Mouse (Mus musculus) layer of hippocampus, adult 2 months (tissue): ENCODE data around the gene Stat5a. TPM values are rescaled to one million over a fixed set of nuclear protein-coding genes. Genes with fewer than 3 reads are reported as not detected.

Source experiments
- DNase-seq, 2 experiments: peaks; one replicate each; pipeline ENCODE4 v3.0.0; 2022; ENCODE audit warnings: low spot score in 2 of 2
- H3K27ac ChIP-seq: fragments of 200-600 bp; 2 replicates; pipeline ENCODE4 v1.8.1; 2022
- H3K4me3 ChIP-seq: fragments of 200-600 bp; 2 replicates; pipeline ENCODE4 v1.8.1; 2022; ENCODE audit warnings: mild to moderate bottlenecking
- CTCF ChIP-seq: fragments of 200-600 bp; conservative IDR thresholded peaks from 2 replicates; pipeline ENCODE4 v1.8.1; 2022; ENCODE audit warnings: antibody characterized with exemption, mild to moderate bottlenecking, moderate library complexity
- long read RNA-seq, 2 experiments: library from polyadenylated mRNA; stranded (forward); transcript quantifications; one replicate each; pipeline ENCODE4 v2.0.0; 2021; ENCODE audit warnings: borderline mapping rate in 2 of 2
- total RNA-seq, 2 experiments: library from RNA; stranded (reverse); gene quantifications; 2 replicates each; pipeline ENCODE4 v1.2.3; 2021

The Stat5a gene
- 1 to 10 TPM; 1.7 to 2.0 TPM for total RNA-seq
- long read RNA-seq, experiment 1, partial matches to known transcripts: 0 of 1 reads
- long read RNA-seq, experiment 1, other reads (novel, unspliced or antisense): 1 of 1 reads
- long read RNA-seq, experiment 2, partial matches to known transcripts: 4 of 4 reads
- long read RNA-seq, experiment 2, other reads (novel, unspliced or antisense): 0 of 4 reads

DNA sequence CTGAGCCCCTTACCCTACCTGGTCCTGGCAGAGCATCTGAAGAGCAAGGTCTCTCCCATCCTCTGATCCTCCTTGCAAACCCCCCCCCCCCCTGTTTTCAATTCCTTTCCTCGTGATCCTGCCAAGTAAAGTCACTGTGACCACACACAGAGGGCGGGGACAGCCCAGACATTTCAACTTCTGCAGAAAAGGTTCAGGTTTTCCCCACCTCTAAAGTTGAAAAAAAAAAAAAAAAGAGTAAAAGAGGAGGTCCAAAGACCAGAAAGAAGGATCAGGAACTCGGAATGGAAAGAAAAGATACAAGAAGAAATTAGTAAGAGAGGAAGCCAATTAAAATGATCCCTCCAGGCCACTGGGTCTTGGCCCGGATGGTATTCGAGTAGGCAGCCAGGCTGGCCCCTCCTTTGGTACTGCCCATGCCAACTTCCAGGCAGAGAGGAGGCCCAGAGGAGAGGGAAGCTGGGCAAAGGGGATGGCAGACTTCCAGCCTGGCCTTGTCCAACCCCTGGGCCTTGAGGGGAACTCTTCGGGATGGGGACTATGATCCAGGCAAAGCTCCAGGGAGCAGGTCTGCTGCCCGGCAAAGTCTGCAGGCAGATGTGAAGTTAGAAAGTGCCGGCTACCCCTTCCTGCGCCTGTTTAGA, at the start of gene Stat5a:
TSS of gene Stat5a (plus strand) at position 417 of the 644 bp plus-strand sequence.
- Histone ChIP-seq H3K4me3 (peak within 1 kb of the TSS; percentile 52), H3K27ac (no peak within 1 kb of the TSS)
- no peak for TF ChIP-seq CTCF
- DNase-seq: peak; percentile 51 to 67

- no peak for DNase-seq
- H3K4me3 ChIP-seq: no peak overlapping the region
- H3K27ac ChIP-seq: no peak overlapping the region
- no peak for TF ChIP-seq CTCF
Measured at GRCm38 (mm10) chr11:100810516-100810915, 48.6 kb upstream of the Stat5a start.

DNA sequence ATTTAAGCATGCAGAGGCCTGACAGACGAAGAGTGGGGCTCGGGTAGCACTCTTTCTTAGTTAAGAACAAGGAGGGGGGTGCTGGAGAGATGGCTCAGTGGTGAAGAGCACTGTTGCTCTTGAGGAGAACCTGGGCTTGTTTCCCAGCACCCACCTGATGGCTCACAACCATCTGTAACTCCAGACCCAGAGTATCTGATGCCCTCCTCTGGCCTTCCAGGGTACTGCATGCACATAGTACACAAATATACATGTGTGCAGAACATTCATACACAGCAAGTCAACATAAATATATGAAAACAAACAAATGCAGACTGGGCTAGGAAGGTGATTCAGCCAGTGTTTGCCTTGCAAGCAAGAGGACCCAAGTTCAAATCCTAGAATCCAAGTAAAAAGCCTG, 48.0 kb upstream of the Stat5a start:
- no peak overlapping the region for H3K27ac ChIP-seq
- no peak overlapping the region for H3K4me3 ChIP-seq
- peak; percentile 57 for TF ChIP-seq CTCF
- DNase-seq: no peak

- Histone ChIP-seq H3K4me3 (no peak overlapping the region), H3K27ac (no peak overlapping the region)
- no peak for DNase-seq
- no peak for TF ChIP-seq CTCF
Measured at GRCm38 (mm10) chr11:100814498-100814897, 44.7 kb upstream of the Stat5a start.

DNA sequence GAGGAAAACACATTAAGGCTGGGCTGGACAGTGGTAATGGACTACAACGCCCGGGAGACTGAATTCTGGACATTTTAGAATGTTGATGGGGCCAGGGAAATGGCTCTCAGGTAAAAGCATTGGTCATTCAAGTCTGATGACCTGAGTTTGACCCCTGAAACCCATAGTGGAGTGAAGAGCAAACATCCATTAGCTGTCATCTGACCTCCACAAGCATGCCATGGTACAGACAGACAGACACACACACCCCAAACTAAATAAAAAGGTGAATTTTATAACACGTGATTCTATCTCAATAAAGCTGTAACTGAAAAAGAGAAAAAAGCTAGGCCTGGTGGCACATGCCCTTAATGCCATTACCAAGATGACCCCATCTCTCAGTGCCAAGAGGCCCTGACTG, 42.8 kb upstream of the Stat5a start:
- no peak overlapping the region for H3K4me3 ChIP-seq
- no peak for DNase-seq
- TF ChIP-seq CTCF: no peak
- no peak overlapping the region for H3K27ac ChIP-seq

DNA sequence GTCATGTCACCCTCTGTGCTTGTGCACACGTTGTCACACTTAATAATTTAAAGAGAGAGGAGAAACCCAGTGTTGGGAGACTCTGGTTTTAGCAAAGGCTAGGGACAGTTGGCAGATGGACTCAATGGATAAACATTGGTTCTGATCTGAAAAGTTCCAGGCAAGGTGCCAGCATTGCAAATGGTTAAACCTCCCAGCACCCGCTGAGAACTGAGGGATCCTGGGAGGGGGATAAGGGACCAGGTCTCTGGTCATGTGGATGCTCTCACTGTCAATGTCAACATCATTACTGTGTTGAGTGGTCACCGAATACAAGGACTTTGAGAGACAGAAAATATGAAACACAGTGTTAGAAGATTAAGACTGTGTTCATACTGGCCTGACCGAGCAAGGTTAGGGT, 42.4 kb upstream of the Stat5a start:
- Histone ChIP-seq H3K27ac (no peak overlapping the region), H3K4me3 (no peak overlapping the region)
- DNase-seq: no peak
- no peak for TF ChIP-seq CTCF

DNA sequence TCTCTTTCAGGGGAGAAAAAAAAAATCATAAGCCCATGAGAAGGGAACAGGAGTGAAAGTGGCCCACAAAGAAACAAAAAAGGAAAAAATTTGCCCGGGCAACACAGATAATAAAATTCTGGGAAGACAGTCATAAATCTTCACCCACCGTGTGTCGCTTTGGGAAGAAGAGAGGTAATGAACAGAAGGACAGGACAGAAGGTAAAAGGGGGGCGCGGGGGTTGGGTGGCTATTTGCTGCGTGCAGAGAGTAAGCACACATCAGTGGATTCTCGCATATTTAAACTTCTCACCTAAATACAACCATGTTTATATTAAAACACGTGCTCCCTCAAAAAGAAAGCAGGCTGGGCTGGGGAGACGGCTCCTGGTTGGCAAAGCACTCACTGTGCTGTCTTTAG, 41.8 kb upstream of the Stat5a start:
- Histone ChIP-seq H3K4me3 (no peak overlapping the region), H3K27ac (no peak overlapping the region)
- no peak for DNase-seq
- TF ChIP-seq CTCF: no peak

GRCm38 (mm10) chr11:100818359-100819012, 40.7 kb upstream of the Stat5a start:
- no peak for TF ChIP-seq CTCF
- H3K4me3 ChIP-seq: no peak overlapping the region
- no peak for DNase-seq
- no peak overlapping the region for H3K27ac ChIP-seq

DNA sequence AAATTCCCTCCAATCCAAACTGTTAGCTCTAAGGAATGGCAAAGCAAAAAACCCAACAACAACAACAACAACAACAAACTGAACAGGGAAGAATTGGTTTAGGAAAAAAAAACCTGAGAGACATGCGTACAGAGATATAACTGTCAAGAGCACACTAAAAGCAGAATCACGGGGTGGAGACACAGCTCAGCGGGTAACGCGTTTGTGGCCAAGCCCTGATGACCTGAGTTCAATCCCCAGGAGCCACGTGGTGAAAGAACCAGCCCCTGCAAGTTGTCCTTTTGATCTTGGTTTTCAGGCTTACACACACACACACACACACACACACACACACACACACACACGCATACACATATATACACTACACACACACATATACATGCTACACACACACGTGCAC, 40.1 kb upstream of the Stat5a start:
- Histone ChIP-seq H3K27ac (no peak overlapping the region), H3K4me3 (no peak overlapping the region)
- DNase-seq: no peak
- no peak for TF ChIP-seq CTCF

GRCm38 (mm10) chr11:100819626-100820025, 39.5 kb upstream of the Stat5a start:
- Histone ChIP-seq H3K4me3 (no peak overlapping the region), H3K27ac (no peak overlapping the region)
- DNase-seq: no peak
- no peak for TF ChIP-seq CTCF

GRCm38 (mm10) chr11:100820047-100820446, 39.1 kb upstream of the Stat5a start:
- TF ChIP-seq CTCF: no peak
- no peak overlapping the region for H3K27ac ChIP-seq
- H3K4me3 ChIP-seq: no peak overlapping the region
- DNase-seq: no peak

DNA sequence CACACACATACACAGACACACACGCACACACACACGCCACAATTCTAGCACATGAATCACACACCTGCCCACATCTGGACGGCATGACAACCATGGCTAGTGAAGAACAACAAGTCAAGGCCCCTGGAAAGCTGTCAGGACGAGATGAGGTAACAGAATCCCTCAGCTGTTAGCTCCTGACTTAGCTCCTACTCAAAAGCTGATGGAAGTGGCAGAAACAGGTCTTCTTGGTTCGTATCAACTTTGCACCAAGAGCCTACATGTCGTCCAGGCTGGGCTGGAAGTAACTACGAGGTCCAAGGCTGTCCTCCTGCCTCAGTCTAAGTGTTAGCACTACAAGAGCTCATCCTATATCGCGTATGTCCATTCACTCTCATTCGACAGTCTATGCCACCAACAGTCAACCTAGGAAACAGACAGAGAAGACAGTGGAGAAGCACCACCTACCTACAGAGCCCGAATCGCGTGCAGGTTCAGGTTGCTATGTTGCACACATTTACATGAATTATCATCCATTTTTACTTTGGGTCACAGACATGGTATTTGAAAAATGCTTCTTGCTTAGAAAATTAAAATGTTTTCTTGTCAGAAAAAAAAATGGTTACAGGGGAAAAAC, 37.4 kb upstream of the Stat5a start:
- TF ChIP-seq CTCF: no peak

DNA sequence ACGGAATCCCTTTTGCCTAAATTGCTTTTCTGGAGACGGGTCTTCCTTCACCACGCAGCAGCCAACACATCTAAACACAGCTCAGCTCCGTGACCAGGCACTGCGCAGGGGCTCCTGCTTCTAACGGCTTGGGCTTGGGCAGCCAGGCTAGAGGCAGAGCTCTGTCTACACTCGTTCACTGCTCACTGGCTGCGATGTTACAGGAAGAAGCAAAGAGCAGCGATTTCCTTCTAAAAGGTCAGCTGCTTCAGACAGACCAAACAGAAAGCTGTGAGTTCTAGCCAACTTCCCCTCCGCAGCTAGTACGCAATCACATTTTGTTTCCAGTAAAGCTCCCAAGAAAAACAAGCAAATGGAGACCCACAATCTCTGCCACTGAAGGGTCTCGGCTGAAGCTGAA, 36.8 kb upstream of the Stat5a start:
- Histone ChIP-seq H3K4me3 (peak overlapping the region; percentile 23; the same call in 1 of the 2 replicates), H3K27ac (peak overlapping the region; percentile 32; the same call in 1 of the 2 replicates)
- no peak for DNase-seq
- no peak for TF ChIP-seq CTCF

More for the DNA sequence above, 37.4 kb upstream of the Stat5a start:
- Histone ChIP-seq H3K4me3 (no peak overlapping the region; the same call in 1 of the 2 replicates), H3K27ac (no peak overlapping the region)
- no peak for DNase-seq
